Mouse (Mus musculus) liver, adult (tissue): ENCODE measurements around the gene Slc25a43.

ENCODE experiments used
- GATA4 ChIP-seq: IDR thresholded peaks from 2 replicates; pipeline ENCODE4 v1.6.1; 2014; ENCODE audit warnings: mild to moderate bottlenecking, low read length; ENCODE audit not compliant: insufficient replicate concordance

The Slc25a43 gene

DNA sequence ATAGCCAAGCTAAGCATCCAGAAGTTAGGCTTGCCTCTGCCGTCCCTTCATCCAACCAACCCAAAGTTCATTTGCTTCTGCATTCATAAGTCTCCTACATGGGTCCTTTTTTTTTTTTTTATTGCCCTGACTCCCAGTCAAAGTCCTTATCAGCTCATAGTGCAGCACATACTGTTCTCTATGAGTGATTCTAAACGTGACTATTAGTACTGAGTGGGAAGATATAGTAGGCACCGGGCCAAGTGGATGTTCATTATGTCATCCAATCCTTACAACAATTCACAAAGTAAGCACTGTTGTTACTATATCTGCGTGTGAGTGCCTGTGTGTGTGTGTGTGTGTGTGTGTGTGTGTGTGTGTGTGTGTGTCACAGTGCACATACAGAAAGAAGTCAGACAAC is 19.4 kb downstream of the Slc25a43 start:
- no peak for TF ChIP-seq GATA4

DNA sequence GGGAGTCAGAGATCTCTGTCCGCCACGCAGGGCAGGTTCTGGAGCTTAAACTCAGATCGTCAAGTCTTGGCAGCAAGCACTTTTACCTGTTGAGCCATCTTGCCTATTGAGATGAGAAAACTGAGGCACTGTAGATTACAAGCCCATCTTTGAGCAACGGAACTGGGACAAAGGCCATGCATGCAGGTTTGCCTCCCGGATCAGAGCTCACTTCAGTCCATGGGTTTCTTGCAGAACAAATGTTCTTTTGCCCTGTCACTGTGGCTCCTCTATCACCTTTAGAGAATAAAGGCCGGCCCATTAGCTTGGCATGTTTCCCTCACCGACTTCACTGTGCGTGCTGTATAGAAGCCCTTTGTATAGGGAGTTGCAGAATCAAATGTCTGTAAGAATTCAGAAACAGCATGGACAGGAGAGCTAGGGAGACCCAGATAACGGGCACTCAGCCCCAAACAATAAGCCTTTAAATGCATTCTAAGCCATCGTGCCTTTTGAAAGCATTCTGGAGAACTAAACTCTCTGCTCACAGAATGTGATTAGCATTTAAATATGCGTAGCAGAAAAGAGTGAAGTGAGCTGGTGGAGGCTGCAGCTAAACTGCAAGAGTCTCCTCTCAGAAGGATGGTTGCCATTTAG is 20.0 kb downstream of the Slc25a43 start:
- no peak for TF ChIP-seq GATA4

DNA sequence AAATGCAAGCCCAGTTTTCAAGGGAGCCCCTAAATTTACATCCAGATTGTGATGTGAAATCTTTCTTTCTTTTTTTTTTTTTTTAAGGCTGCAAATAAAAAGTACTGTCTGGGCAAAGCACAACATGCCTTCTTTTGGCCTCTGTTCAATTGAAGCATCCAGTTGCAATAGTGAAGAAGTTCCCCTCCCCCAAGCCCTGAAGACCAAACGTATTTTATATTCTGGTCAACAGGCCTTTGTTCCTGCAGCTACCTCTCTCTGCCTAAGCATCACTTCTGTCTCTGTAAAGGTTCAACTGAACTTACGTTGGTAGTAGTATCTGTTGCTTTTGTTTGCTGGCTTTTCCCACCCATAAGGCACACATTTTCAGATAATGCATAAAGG is 20.5 kb downstream of the Slc25a43 start:
- TF ChIP-seq GATA4: no peak

DNA sequence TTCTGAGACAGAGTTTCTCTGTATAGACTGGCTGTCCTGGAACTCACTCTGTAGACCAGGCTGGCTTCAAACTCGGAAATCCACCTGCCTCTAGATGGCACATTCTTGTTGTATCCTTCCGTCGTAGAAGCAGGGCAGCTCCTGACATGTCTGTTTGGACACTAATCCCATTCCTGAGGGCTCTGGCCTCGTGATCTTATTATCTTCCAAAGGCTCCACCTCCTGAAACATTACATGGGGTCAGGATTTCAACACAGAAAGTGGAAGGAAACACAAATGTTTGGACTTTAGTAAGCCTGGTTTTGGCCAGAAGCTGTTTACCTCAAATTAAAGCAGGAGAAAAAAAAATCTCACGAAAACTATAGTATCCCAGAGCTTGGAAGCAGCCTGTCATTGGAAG is 23.9 kb downstream of the Slc25a43 start:
- peak; percentile 21; the same call in 1 of the 2 replicates for TF ChIP-seq GATA4

DNA sequence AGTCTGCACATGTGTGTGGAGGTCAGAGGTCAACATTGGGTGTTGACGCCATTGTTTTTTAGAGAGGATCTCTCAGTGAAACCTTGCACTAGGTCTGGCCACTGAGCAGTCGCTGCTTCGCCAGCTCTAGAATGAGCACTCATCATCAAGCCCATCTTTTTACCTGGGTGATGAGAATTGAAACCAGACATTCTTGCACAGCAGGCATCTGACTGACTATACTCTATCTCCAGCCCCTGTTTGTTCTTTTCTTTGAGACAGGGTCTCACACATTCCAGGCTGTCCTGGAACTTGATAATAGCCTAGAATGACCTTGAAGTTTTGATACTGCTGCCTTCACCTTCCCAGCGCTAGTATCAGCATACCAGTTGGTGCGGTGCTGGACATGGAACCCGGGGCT is 29.1 kb downstream of the Slc25a43 start:
- TF ChIP-seq GATA4: no peak

DNA sequence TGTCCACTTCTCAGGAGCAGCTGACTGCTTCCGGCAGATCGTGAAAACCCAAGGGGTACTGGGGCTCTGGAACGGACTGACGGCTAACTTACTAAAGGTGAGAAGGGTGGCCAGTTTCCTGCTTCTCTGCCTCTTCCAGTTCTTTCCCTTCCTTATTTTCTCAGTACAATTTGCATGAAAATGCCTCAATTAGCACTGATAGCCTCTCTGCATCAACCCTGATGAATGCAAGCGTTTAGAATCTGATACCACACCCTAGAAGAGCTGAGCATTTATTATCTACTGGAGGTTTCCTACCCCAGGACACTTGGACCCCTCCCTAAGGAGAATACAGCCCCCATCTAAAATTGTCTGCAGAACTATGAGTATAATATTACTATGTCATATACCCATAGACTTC is 32.1 kb downstream of the Slc25a43 start:
- no peak for TF ChIP-seq GATA4

DNA sequence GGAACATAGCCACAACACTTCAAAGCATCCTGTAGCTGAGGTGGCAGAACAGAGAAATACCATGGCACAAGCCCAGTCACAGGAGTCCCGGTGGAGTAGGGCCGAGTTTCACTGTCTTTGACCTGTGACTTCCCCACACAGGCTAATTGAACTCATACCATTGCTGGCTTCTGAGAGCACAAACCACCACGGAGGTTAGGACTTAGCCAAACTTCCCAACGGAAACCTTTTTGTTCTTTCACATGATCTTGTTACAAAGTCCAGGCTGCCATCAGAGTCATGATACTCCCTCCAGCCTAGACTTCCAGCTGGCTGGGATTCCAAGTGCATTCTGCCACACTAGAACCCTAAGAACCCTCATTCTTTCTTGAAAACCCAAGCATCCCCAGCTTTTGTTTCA is 34.2 kb downstream of the Slc25a43 start:
- TF ChIP-seq GATA4: no peak

DNA sequence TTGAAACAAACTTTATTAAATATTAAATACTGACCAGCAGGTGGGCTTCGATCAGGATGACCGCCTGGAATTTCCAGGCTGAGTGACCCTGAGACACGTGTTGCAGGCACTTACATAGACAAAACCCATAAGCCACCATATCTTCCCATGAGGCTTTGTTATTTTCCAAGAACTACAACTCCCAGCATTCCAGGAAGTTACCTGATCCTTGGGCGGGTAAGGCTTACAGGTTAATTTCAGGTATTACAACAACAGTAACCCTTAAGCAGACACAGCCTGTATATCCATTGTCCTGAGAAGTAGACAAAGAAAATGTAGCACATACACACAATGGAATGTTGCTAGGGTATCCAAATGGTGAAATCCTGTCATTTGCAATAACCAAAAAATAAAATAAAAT is 45.9 kb downstream of the Slc25a43 start:
- no peak for TF ChIP-seq GATA4

DNA sequence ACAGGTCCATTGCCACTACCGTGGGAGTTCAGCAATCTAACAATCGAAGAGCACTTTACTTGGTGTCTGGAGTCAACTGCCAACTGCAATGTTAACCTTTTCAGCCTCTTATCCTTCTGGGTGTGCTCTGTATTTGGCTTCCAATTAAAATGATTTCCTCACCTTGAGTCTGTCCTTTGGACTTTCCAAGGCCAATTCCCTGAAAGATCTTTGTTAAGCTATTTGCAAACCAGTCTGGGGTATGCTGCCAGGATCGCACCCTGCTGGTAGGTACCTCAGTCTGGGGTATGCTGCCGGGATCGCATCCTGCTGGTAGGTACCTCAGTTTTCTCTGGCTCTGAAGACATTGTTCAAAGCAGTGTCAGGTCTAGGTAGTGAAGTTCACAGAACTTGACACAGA is 51.1 kb downstream of the Slc25a43 start:
- no peak for TF ChIP-seq GATA4

DNA sequence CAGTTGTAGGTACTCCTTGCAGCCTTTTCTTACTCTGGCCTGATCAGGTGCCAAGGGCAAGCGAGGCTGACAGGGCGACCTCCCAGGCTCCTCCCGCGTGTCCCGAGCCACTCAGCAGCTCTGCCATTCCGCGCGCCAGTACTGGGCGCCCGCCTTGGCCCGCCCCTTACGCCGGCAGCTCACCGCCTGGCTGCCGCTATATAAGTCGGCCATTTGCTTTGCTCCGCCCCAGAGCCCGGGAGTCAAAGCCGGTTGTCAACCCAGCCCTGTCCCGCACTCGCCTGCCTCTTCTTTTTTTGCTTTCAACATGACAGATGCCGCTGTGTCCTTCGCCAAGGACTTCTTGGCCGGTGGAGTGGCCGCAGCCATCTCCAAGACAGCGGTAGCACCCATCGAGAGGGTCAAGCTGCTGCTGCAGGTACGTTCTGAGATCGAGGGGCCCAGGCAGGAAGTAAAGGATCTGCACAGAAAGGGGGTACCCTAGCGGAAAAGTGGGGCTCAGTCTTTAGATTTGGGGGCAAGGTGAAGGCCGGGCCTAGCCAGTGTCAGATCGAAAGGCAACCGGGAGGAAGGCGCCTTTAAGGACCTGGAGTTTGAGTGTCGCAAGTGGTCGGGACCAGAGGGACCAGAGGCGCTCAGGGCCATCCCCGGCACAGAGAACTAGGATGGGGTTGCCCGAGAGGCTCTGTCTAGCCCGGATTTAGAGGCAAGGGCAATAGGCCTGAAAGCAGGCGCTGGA is 52.1 kb downstream of the Slc25a43 start, which contains the start of gene Slc25a5:
Gene Slc25a5, plus strand, starts transcription at position 228 of the 739 bp plus-strand sequence.
- TF ChIP-seq GATA4: no peak

DNA sequence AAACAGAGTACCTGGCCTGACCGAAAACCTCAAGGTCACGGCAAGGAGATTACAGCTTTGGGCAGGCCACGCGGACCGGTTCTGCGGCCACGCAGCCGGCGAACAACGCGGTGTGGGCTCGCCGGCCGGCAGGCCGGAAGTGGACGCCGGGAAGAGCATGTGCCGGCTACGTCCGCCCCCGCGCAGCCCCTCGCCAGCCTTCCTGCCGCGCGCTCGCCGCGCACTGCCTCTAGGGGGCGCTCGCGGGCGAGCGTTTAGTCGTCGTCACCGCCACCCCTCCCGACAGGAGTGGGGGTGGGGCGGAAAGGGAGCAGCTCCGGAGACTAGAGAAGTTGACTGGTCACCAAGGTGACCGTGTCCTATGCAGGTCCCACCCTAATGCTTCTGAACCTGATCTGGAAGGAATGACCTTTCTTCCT is 52.7 kb downstream of the Slc25a43 start:
- no peak for TF ChIP-seq GATA4

DNA sequence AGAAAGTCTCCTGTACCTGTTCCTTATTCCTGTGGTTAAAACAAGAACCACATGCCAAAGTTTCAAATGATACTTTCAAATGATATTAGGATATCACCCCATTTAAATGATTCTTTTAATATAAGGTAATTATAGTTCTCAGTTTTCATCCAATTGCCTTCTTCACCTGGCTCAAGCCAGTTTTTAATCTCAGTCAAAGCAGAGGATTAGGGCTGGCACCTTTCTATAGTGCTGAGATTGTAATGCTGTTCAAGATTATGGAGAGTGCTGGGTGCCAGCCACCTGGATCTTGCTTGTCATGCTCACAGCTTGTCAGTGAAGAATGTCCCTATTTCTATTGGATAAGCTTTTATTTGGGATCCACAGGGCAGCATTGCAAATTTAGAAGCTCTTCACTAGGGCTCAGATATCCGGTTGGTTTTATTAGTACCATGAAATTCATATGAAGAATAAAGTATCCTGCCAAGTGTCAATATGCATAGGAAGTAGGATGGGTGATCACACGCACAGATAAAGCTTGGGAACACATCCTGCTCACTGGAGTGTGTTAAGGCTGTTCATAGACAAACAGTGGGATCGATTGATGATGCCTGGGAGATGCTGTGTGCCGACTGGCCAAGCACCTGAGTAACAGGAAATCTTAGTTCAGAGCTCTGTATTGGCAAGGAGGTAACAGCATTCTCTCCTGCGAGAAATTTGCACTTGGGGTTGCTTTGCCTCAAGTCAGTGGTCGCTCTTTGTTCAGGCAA is 55.8 kb downstream of the Slc25a43 start:
- no peak for TF ChIP-seq GATA4

DNA sequence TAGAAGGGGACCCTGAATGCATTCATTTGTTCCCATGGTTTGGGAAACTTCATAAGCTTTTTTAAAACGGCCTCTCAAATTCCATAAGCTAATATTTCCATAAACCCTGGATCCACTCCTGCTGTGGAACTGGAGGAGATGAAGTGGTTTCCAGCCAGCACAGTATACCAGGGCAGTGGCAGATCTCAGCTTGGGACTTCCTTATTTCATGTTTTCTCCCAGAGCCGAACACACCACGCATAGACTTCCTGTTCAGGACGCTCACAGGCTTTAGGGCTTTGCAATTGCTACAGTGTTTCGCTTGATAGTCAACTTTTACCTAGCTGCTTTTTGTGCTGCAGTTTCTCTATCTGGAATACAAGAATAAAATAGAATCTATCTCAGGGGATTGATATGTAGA is 59.7 kb downstream of the Slc25a43 start:
- no peak for TF ChIP-seq GATA4

DNA sequence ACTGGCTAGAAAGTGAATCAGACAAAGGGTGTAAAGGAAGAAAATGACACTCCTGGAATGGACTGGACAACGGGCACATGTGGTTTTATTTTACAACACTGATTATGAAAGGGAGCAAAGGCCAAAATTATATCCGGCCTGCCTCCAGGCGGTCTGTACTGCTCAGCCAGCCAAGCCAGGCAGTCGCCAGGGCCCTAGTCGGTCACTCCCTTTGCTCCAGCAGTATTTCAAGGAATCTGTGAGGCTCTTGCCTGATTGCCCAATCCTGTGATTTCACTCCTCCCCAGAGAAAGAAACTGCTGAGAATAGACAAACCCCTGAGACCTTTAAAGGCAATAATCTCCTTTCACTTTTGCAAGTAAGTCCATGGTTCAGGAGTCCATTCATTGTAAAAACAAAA is 60.7 kb downstream of the Slc25a43 start:
- no peak for TF ChIP-seq GATA4

DNA sequence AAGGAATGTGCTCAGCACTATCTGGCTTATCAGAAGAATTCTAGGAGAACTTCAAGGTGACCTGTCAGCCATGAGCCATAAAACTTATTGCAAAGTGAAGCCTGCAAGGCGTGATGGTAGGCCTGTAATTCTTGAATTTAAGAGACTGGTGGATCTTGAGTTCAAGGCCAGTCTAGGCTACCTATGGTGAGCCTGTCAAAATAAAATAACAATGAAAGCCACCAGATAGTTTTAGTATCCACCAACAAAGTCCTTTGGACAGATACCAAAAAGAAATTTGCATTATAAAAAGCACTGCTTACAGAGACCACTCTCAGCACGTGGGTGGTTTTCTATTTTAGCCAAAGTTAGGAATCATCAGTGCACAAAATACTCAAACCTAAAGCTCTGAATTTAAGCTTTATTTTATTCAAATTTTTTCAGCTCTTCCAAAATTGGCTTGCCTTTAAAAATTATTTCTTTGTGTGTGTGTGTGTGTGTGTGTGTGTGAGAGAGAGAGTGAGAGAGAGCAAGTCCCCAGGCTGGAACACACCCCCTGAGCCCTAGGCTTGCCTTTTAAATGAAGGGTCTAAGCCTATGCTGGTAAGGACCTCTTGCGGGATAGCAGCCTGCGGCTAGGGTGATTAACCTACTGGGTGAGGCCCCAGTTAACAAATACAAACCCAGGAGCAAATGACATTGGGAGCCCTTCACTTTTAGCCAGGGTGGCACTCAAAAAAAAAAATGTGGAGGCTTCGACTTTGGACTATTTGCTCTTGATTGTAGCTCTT is 62.2 kb downstream of the Slc25a43 start:
- TF ChIP-seq GATA4: no peak
